Mouse (Mus musculus) gastrocnemius, postnatal 14 days (tissue): ENCODE data around the gene Hspbap1. TPM values are rescaled to one million over a fixed set of nuclear protein-coding genes. Genes with fewer than 3 reads are reported as not detected.
A peak's percentile ranks its signal among the peaks of the same experiment; 100 is the strongest.

Source experiments
- DNase-seq: peaks from one replicate; pipeline ENCODE4 v3.0.0; 2021; ENCODE audit warnings: mixed read lengths
- intact Hi-C: fragments of 180-260 bp; cut with DNase I; formaldehyde crosslinking; loops from one replicate; pipeline ENCODE4 v1.15.1; 2025; ENCODE audit warnings: low total_unique reads
- total RNA-seq, 2 experiments: library from RNA; stranded (reverse); gene quantifications; 2 replicates each; pipeline ENCODE4 v1.2.3; 2021

Gene Hspbap1
- total RNA-seq, 2 experiments from 2014 or later, result 2.0 to 2.6 TPM

GRCm38 (mm10) chr16:35756697-35757096 is 13.5 kb upstream of the Hspbap1 start:
- DNase-seq, result no peak
- intact Hi-C loops, result no loop called here

- intact Hi-C loops, result no loop called here
- no peak for DNase-seq
These were observed 10.8 kb upstream of the Hspbap1 start for GRCm38 (mm10) chr16:35759401-35759800.

GRCm38 (mm10) chr16:35763590-35764296 is 6.4 kb upstream of the Hspbap1 start:
- intact Hi-C loops, result no loop called here
- no peak for DNase-seq

- no peak for DNase-seq
- intact Hi-C loops, result no loop called here
These were observed 5.2 kb upstream of the Hspbap1 start for GRCm38 (mm10) chr16:35764941-35765340.

- intact Hi-C loops, result no loop called here
- DNase-seq, result no peak
These were observed 4.7 kb upstream of the Hspbap1 start for GRCm38 (mm10) chr16:35765449-35765848.

GRCm38 (mm10) chr16:35766366-35766765 is 3.8 kb upstream of the Hspbap1 start:
- intact Hi-C loops, result no loop called here
- no peak for DNase-seq

- no peak for DNase-seq
- intact Hi-C loops, result no loop called here
These were observed 1.7 kb upstream of the Hspbap1 start for GRCm38 (mm10) chr16:35768469-35768784.

GRCm38 (mm10) chr16:35768785-35769642 is 1.2 kb upstream of the Hspbap1 start, which contains the start of gene Dirc2:
Gene Dirc2, minus strand, starts transcription at chr16:35769356.
- intact Hi-C loops, result no loop called here
- DNase-seq, result peak; percentile 80

- intact Hi-C loops, result no loop called here
- DNase-seq, result no peak
These were observed 966 bp downstream of the Hspbap1 start for GRCm38 (mm10) chr16:35771141-35771540.

GRCm38 (mm10) chr16:35771606-35772005 is 1.4 kb downstream of the Hspbap1 start:
- DNase-seq, result no peak
- intact Hi-C loops, result no loop called here

- DNase-seq, result no peak
- intact Hi-C loops, result no loop called here
These were observed 2.4 kb downstream of the Hspbap1 start for GRCm38 (mm10) chr16:35772598-35772997.

GRCm38 (mm10) chr16:35775835-35776234 is 5.7 kb downstream of the Hspbap1 start:
- no peak for DNase-seq
- intact Hi-C loops, result no loop called here

GRCm38 (mm10) chr16:35776737-35777136 is 6.6 kb downstream of the Hspbap1 start:
- intact Hi-C loops, result no loop called here
- no peak for DNase-seq

- intact Hi-C loops, result no loop called here
- DNase-seq, result no peak
These were observed 7.6 kb downstream of the Hspbap1 start for GRCm38 (mm10) chr16:35777768-35778167.

- no peak for DNase-seq
- intact Hi-C loops, result no loop called here
These were observed 9.5 kb downstream of the Hspbap1 start for GRCm38 (mm10) chr16:35779681-35780080.

GRCm38 (mm10) chr16:35781096-35781495 is 10.9 kb downstream of the Hspbap1 start:
- no peak for DNase-seq
- intact Hi-C loops, result no loop called here

- no peak for DNase-seq
- intact Hi-C loops, result no loop called here
These were observed 11.5 kb downstream of the Hspbap1 start for GRCm38 (mm10) chr16:35781651-35782050.

- intact Hi-C loops, result no loop called here
- DNase-seq, result no peak
These were observed 12.5 kb downstream of the Hspbap1 start for GRCm38 (mm10) chr16:35782451-35783206.

- intact Hi-C loops, result no loop called here
These were observed 13.0 kb downstream of the Hspbap1 start for GRCm38 (mm10) chr16:35783207-35783573.

GRCm38 (mm10) chr16:35784134-35784725 is 14.1 kb downstream of the Hspbap1 start:
- DNase-seq, result no peak
- intact Hi-C loops, result no loop called here

More at GRCm38 (mm10) chr16:35783207-35783573, 13.0 kb downstream of the Hspbap1 start:
- DNase-seq, result no peak
